In the genomic region with DNA sequence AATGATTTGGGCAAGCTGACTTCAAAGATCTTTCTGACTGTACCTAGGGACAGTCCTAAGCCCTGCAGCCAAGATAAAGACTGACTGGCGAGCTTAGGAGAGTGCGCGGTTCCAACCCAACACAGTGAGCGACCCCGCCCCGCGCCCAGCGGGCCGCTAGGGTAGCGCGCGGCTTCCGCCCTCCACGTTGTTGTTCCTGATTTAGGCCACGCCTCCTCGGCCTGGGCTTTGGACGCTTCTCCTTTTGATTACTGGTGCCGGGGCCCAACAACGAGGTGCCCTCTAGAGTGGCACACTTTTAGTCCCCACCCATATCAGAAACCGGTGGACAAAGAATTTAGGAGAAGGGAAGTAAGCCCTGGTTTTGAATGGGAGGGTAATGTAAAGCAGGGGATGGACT, we compare ENCODE assay signal across 8 mouse cellular contexts. TPM values are rescaled to one million over a fixed set of nuclear protein-coding genes. Genes with fewer than 3 reads are reported as not detected.
A peak's percentile ranks its signal among the peaks of the same experiment; 100 is the strongest.
DNase-seq lines count a peak whose midpoint lies in the region; ATAC-seq and TF ChIP-seq lines count a peak whose summit lies in the region.

No protein-coding gene starts in this region.

- TF ChIP-seq CTCF in lung, postnatal 0 days (IDR thresholded peaks at IDR 0.05), result peak; percentile 34

- H3K4me3 ChIP-seq in embryonic facial prominence, embryonic 12.5 days, result peak overlapping the region; percentile 83
- H3K4me3 ChIP-seq in heart, embryonic 13.5 days, result peak overlapping the region; percentile 95
- peak overlapping the region; percentile 81 for H3K4me3 ChIP-seq in lung, postnatal 0 days (ENCODE audit: low read depth, low read length)

- H3K9ac ChIP-seq in embryonic facial prominence, embryonic 12.5 days, result 0 out of 2 replicates have a peak overlapping the region, but pooled peaks have one; percentile 11
- peak overlapping the region; percentile 72 for H3K9ac ChIP-seq in heart, embryonic 13.5 days
- H3K9ac ChIP-seq in lung, postnatal 0 days (replicated peaks; ENCODE audit: low read depth), result peak overlapping the region; percentile 29

- no peak for TF ChIP-seq EP300 in lung, postnatal 0 days (IDR thresholded peaks at IDR 0.05)

- peaks cover 29% of the 10 kb centered on the region for H3K4me1 ChIP-seq in embryonic facial prominence, embryonic 12.5 days
- H3K4me1 ChIP-seq in heart, embryonic 13.5 days, result peaks cover 50% of the 10 kb centered on the region
- peaks cover 25% of the 10 kb centered on the region; the same call in 1 of the 2 replicates for H3K4me1 ChIP-seq in lung, postnatal 0 days (ENCODE audit: insufficient read depth, low read depth, low read length)

- peak; percentile 95 to 96 for DNase-seq in B cell, adult 2 months
- peak; percentile 88 for DNase-seq in WW6 (ENCODE audit: low read depth, low spot score)
- DNase-seq in kidney, postnatal 10 days, result peak; percentile 92
- DNase-seq in lung, postnatal 0 days (ENCODE audit: low spot score), result peak; percentile 96
- DNase-seq in ovary, postnatal 14 days (ENCODE audit: low spot score), result peak; percentile 66
- peak; percentile 89 for DNase-seq in thymus, postnatal 4 days

- peak; percentile 8 for ATAC-seq in embryonic facial prominence, embryonic 12.5 days (ENCODE audit: insufficient number of reproducible peaks, insufficient read depth, low FRiP score, low TSS enrichment)
- ATAC-seq in heart, embryonic 13.5 days (ENCODE audit: extremely low read depth, insufficient number of reproducible peaks, low FRiP score, low TSS enrichment), result peak; percentile 21
- ATAC-seq in lung, postnatal 0 days, result peak; percentile 42

- H3K4me2 ChIP-seq in embryonic facial prominence, embryonic 12.5 days (replicated peaks), result peak overlapping the region; percentile 82
- H3K4me2 ChIP-seq in heart, embryonic 13.5 days, result peak overlapping the region; percentile 99
- H3K4me2 ChIP-seq in lung, postnatal 0 days (replicated peaks; ENCODE audit: low read depth, low read length), result peak overlapping the region; percentile 84

- 0 out of 2 replicates have a peak, but pooled peaks cover 3% of the 10 kb centered on the region for H3K27me3 ChIP-seq in embryonic facial prominence, embryonic 12.5 days
- no peaks in the 10 kb centered on the region for H3K27me3 ChIP-seq in heart, embryonic 13.5 days (replicated peaks)
- no peaks in the 10 kb centered on the region for H3K27me3 ChIP-seq in lung, postnatal 0 days (replicated peaks; ENCODE audit: insufficient read depth, low read length)

- H3K9me3 ChIP-seq in embryonic facial prominence, embryonic 12.5 days, result no peaks in the 10 kb centered on the region
- no peaks in the 10 kb centered on the region for H3K9me3 ChIP-seq in heart, embryonic 13.5 days
- no peaks in the 10 kb centered on the region for H3K9me3 ChIP-seq in lung, postnatal 0 days (ENCODE audit: low read length)

- WGBS in embryonic facial prominence, embryonic 12.5 days, result 0% methylated on average over 20 of the region's 20 CpGs
- WGBS in heart, embryonic 13.5 days, result 0% methylated on average over 20 of the region's 20 CpGs
- 0% methylated on average over 20 of the region's 20 CpGs for WGBS in lung, postnatal 0 days

- no peaks in the 10 kb centered on the region for H3K36me3 ChIP-seq in embryonic facial prominence, embryonic 12.5 days
- H3K36me3 ChIP-seq in heart, embryonic 13.5 days, result 0 out of 2 replicates have a peak, but pooled peaks cover 2% of the 10 kb centered on the region
- H3K36me3 ChIP-seq in lung, postnatal 0 days (ENCODE audit: insufficient read depth, low read length), result no peaks in the 10 kb centered on the region

- peak overlapping the region; percentile 74 for H3K27ac ChIP-seq in embryonic facial prominence, embryonic 12.5 days
- peak overlapping the region; percentile 100 for H3K27ac ChIP-seq in heart, embryonic 13.5 days (replicated peaks)
- H3K27ac ChIP-seq in lung, postnatal 0 days (ENCODE audit: low read length), result peak overlapping the region; percentile 98

RNA-seq across cellular contexts. Expression of a gene that starts 0.9 kb away (rescaled TPM):
- polyA plus RNA-seq in embryonic facial prominence, embryonic 12.5 days (2016; fragmentation: Nextera tagmentation; extraction: Ambion mirVana), result 6.4 TPM in 2 replicates
- 3.3 and 3.5 TPM in 2 replicates for polyA plus RNA-seq in heart, embryonic 13.5 days (2015; fragmentation: Nextera tagmentation; extraction: Ambion mirVana)
- polyA plus RNA-seq in lung, postnatal 0 days (2015; fragmentation: Nextera tagmentation; extraction: Ambion mirVana), result 4.7 and 4.9 TPM in 2 replicates

RNA-seq across cellular contexts. Expression of a gene that starts 59.2 kb away (rescaled TPM):
- polyA plus RNA-seq in embryonic facial prominence, embryonic 12.5 days (2016; fragmentation: Nextera tagmentation; extraction: Ambion mirVana), result 60.6 and 62.2 TPM in 2 replicates
- 29.2 and 32.8 TPM in 2 replicates for polyA plus RNA-seq in heart, embryonic 13.5 days (2015; fragmentation: Nextera tagmentation; extraction: Ambion mirVana)
- 13.7 and 18.1 TPM in 2 replicates for polyA plus RNA-seq in lung, postnatal 0 days (2015; fragmentation: Nextera tagmentation; extraction: Ambion mirVana)

Comparison
In these comparisons a context has a peak if more than half of its experiments do, and no peak if none do; other contexts are left out.
1. Peak in every context shown above with its lines: DNase-seq, ATAC-seq, H3K4me3 ChIP-seq and H3K27ac ChIP-seq.
2. H3K9ac ChIP-seq: peak in every context shown above with its lines; median percentile 72 in heart, embryonic 13.5 days; 29 in lung, postnatal 0 days; 11 in embryonic facial prominence, embryonic 12.5 days.